Mouse (Mus musculus): ENCODE measurements at regions not wholly inside any gene's neighbourhood (a gene's known extent, or its start where the extent isn't known, plus 50 kb on each side); places are given as distances from the start of the nearest gene placed in this dataset.

- no peak for TF ChIP-seq CTCF (IDR thresholded peaks at IDR 0.05; ENCODE audit: low read depth, low read length)
- no peak for TF ChIP-seq POLR2AphosphoS5 (IDR thresholded peaks at IDR 0.05; ENCODE audit: insufficient replicate concordance, low read depth, low read length)
Measured at GRCm38 (mm10) chr14:61949446-61949845, 342.2 kb downstream of the Kcnrg start.

Measured in G1E (cell line).